Mouse (Mus musculus) hindbrain, embryonic 13.5 days (tissue): Measurements from ENCODE around the gene Rdh7. TPM values are rescaled to one million over a fixed set of nuclear protein-coding genes. Genes with fewer than 3 reads are reported as not detected.
A peak's percentile ranks its signal among the peaks of the same experiment; 100 is the strongest.
"Not testable (repeated sequence)": the region's sequence is repeated elsewhere in the genome, so short reads cannot be mapped to it uniquely, and the experiment has no call there.

ENCODE experiments used
- ATAC-seq: fragments of 200-750 bp; cut with Nextera tagmentation; 2 replicates; pipeline ENCODE4 v1.8.0; 2017; ENCODE audit warnings: moderate TSS enrichment; ENCODE audit not compliant: low FRiP score
- H3K27ac ChIP-seq: fragments of 300-500 bp; sonication (generic); 2 replicates; pipeline ENCODE4 v1.5.1; 2015; ENCODE audit warnings: inconsistent platforms, mild to moderate bottlenecking, moderate library complexity
- H3K27me3 ChIP-seq: fragments of 300-500 bp; sonication (generic); 2 replicates; pipeline ENCODE4 v1.6.1; 2015; ENCODE audit warnings: mild to moderate bottlenecking, inconsistent platforms
- H3K36me3 ChIP-seq: fragments of 300-500 bp; sonication (generic); 2 replicates; pipeline ENCODE4 v1.6.1; 2015; ENCODE audit warnings: mild to moderate bottlenecking, inconsistent platforms
- H3K4me1 ChIP-seq: fragments of 300-500 bp; sonication (generic); replicated peaks from 2 replicates; pipeline ENCODE4 v1.6.1; 2015; ENCODE audit warnings: inconsistent platforms
- H3K4me2 ChIP-seq: fragments of 300-500 bp; sonication (generic); 2 replicates; pipeline ENCODE4 v1.6.1; 2015; ENCODE audit warnings: inconsistent platforms, mild to moderate bottlenecking, moderate library complexity
- H3K4me3 ChIP-seq: fragments of 300-500 bp; sonication (generic); 2 replicates; pipeline ENCODE4 v1.5.1; 2015; ENCODE audit warnings: mild to moderate bottlenecking, inconsistent platforms
- H3K9ac ChIP-seq: fragments of 300-500 bp; sonication (generic); 2 replicates; pipeline ENCODE4 v1.6.1; 2015; ENCODE audit warnings: mild to moderate bottlenecking, inconsistent platforms
- H3K9me3 ChIP-seq: fragments of 300-500 bp; sonication (generic); 2 replicates; pipeline ENCODE4 v1.6.1; 2016; ENCODE audit warnings: inconsistent platforms
- WGBS: fragments of 180-500 bp; shearing (Covaris S2); methylation state at CpG from one replicate; pipeline ENCODE4 v1.1.7; 2015; 5-methylcytosine and 5-hydroxymethylcytosine counted together
- polyA plus RNA-seq: library from polyadenylated mRNA; unstranded; fragments of >200 nt; fragmentation: Nextera tagmentation; extraction: Ambion mirVana; gene quantifications from 2 replicates; pipeline ENCODE4 v1.2.1, GENCODE M21; 2015

The Rdh7 gene
- polyA plus RNA-seq, 1 experiment from 2014 or later: not detected

- no peak overlapping the region for H3K27ac ChIP-seq
- no peak overlapping the region for H3K4me3 ChIP-seq
- H3K36me3 ChIP-seq: no peaks in the 10 kb centered on the region
- H3K4me2 ChIP-seq: no peak overlapping the region
- H3K9ac ChIP-seq: no peak overlapping the region
- peaks cover 4% of the 10 kb centered on the region for H3K4me1 ChIP-seq
- H3K27me3 ChIP-seq: no peaks in the 10 kb centered on the region
- H3K9me3 ChIP-seq: no peaks in the 10 kb centered on the region
- no peak for ATAC-seq
These were observed 18.9 kb upstream of the Rdh7 start for GRCm38 (mm10) chr10:127907386-127907951.

GRCm38 (mm10) chr10:127906138-127906537 is 17.5 kb upstream of the Rdh7 start:
- no peaks in the 10 kb centered on the region for H3K36me3 ChIP-seq
- H3K9me3 ChIP-seq: no peaks in the 10 kb centered on the region
- no peak for ATAC-seq
- no peaks in the 10 kb centered on the region for H3K27me3 ChIP-seq
- no peak overlapping the region for H3K27ac ChIP-seq
- H3K4me2 ChIP-seq: no peak overlapping the region
- no peak overlapping the region for H3K9ac ChIP-seq
- H3K4me1 ChIP-seq: peaks cover 4% of the 10 kb centered on the region
- H3K4me3 ChIP-seq: no peak overlapping the region
- 38% methylated on average over 2 of the region's 2 CpGs for WGBS

- Histone ChIP-seq H3K27me3 (no peaks in the 10 kb centered on the region), H3K4me3 (no peak overlapping the region), H3K9me3 (no peaks in the 10 kb centered on the region), H3K27ac (no peak overlapping the region), H3K36me3 (no peaks in the 10 kb centered on the region), H3K4me2 (no peak overlapping the region), H3K4me1 (peaks cover 4% of the 10 kb centered on the region), H3K9ac (no peak overlapping the region)
- whole genome bisulfite sequencing: 67% methylated on average over 7 of the region's 7 CpGs
- ATAC-seq: peak; percentile 24; the same call in 1 of the 2 replicates
These were observed 16.3 kb upstream of the Rdh7 start for GRCm38 (mm10) chr10:127904718-127905446.

- Histone ChIP-seq H3K27ac (no peak overlapping the region), H3K4me3 (no peak overlapping the region), H3K36me3 (no peaks in the 10 kb centered on the region), H3K27me3 (no peaks in the 10 kb centered on the region), H3K9me3 (no peaks in the 10 kb centered on the region), H3K4me2 (no peak overlapping the region), H3K9ac (no peak overlapping the region), H3K4me1 (peaks cover 4% of the 10 kb centered on the region)
- ATAC-seq: no peak
- WGBS: 47% methylated on average over 1 of the region's 1 CpGs
These were observed 14.5 kb upstream of the Rdh7 start for GRCm38 (mm10) chr10:127903116-127903515.

GRCm38 (mm10) chr10:127901751-127902150 is 13.1 kb upstream of the Rdh7 start:
- no peaks in the 10 kb centered on the region for H3K27me3 ChIP-seq
- H3K9ac ChIP-seq: no peak overlapping the region
- no peaks in the 10 kb centered on the region for H3K36me3 ChIP-seq
- no peak for ATAC-seq
- no peak overlapping the region for H3K27ac ChIP-seq
- peaks cover 4% of the 10 kb centered on the region for H3K4me1 ChIP-seq
- no peak overlapping the region for H3K4me3 ChIP-seq
- H3K4me2 ChIP-seq: no peak overlapping the region
- WGBS: 83% methylated on average over 4 of the region's 4 CpGs
- no peaks in the 10 kb centered on the region for H3K9me3 ChIP-seq

GRCm38 (mm10) chr10:127899783-127900182 is 11.2 kb upstream of the Rdh7 start:
- Histone ChIP-seq H3K9me3 (no peaks in the 10 kb centered on the region), H3K4me2 (no peak overlapping the region), H3K27ac (no peak overlapping the region), H3K4me3 (no peak overlapping the region), H3K4me1 (peaks cover under 1% of the 10 kb centered on the region; the same call in 1 of the 2 replicates), H3K27me3 (no peaks in the 10 kb centered on the region), H3K9ac (no peak overlapping the region), H3K36me3 (no peaks in the 10 kb centered on the region)
- WGBS: 65% methylated on average over 5 of the region's 5 CpGs
- no peak for ATAC-seq

- no peak for ATAC-seq
- H3K27ac ChIP-seq: no peak within 1 kb of the TSS
- WGBS: 98% methylated on average over 2 of the region's 2 CpGs
- no peaks in the 10 kb centered on the region for H3K4me1 ChIP-seq
- H3K9ac ChIP-seq: no peak within 1 kb of the TSS
- no peaks in the 10 kb centered on the region for H3K27me3 ChIP-seq
- no peak within 1 kb of the TSS for H3K4me3 ChIP-seq
- H3K4me2 ChIP-seq: no peak within 1 kb of the TSS
- H3K36me3 ChIP-seq: no peaks in the 10 kb centered on the region
- no peaks in the 10 kb centered on the region for H3K9me3 ChIP-seq
These were observed 9.6 kb upstream of the Rdh7 start, which contains the start of gene Sdr9c7 for GRCm38 (mm10) chr10:127898218-127898617. TSS of gene Sdr9c7 (plus strand) at chr10:127898518.

GRCm38 (mm10) chr10:127897506-127897905 is 8.9 kb upstream of the Rdh7 start:
- Histone ChIP-seq H3K27me3 (no peaks in the 10 kb centered on the region), H3K36me3 (no peaks in the 10 kb centered on the region), H3K9ac (no peak overlapping the region), H3K4me3 (no peak overlapping the region), H3K4me2 (no peak overlapping the region), H3K27ac (no peak overlapping the region), H3K4me1 (no peaks in the 10 kb centered on the region), H3K9me3 (no peaks in the 10 kb centered on the region)
- WGBS: 86% methylated on average over 3 of the region's 3 CpGs
- ATAC-seq: no peak

GRCm38 (mm10) chr10:127896705-127897104 is 8.1 kb upstream of the Rdh7 start:
- Histone ChIP-seq H3K9me3 (no peaks in the 10 kb centered on the region), H3K4me1 (no peaks in the 10 kb centered on the region), H3K9ac (no peak overlapping the region), H3K27ac (no peak overlapping the region), H3K27me3 (no peaks in the 10 kb centered on the region), H3K36me3 (no peaks in the 10 kb centered on the region), H3K4me3 (no peak overlapping the region), H3K4me2 (no peak overlapping the region)
- WGBS: 79% methylated on average over 5 of the region's 5 CpGs
- ATAC-seq: no peak

GRCm38 (mm10) chr10:127893163-127894022 is 4.8 kb upstream of the Rdh7 start:
- 71% methylated on average over 5 of the region's 5 CpGs for WGBS
- not testable (repeated sequence) for ATAC-seq, H3K9me3 ChIP-seq

GRCm38 (mm10) chr10:127891481-127891880 is 2.9 kb upstream of the Rdh7 start:
- no peak overlapping the region for H3K27ac ChIP-seq
- no peaks in the 10 kb centered on the region for H3K36me3 ChIP-seq
- H3K4me2 ChIP-seq: no peak overlapping the region
- no peaks in the 10 kb centered on the region for H3K27me3 ChIP-seq
- H3K9ac ChIP-seq: no peak overlapping the region
- no peak overlapping the region for H3K4me3 ChIP-seq
- H3K9me3 ChIP-seq: no peaks in the 10 kb centered on the region
- 86% methylated on average over 1 of the region's 1 CpGs for WGBS
- 0 out of 2 replicates have a peak, but pooled peaks cover 4% of the 10 kb centered on the region for H3K4me1 ChIP-seq
- no peak for ATAC-seq

More at GRCm38 (mm10) chr10:127893163-127894022, 4.8 kb upstream of the Rdh7 start:
- H3K4me1 ChIP-seq, H3K4me2 ChIP-seq, H3K27ac ChIP-seq, H3K36me3 ChIP-seq, H3K4me3 ChIP-seq, H3K27me3 ChIP-seq, H3K9ac ChIP-seq: not testable (repeated sequence)

- Histone ChIP-seq H3K4me3 (no peak overlapping the region), H3K27me3 (no peaks in the 10 kb centered on the region), H3K9me3 (no peaks in the 10 kb centered on the region), H3K36me3 (no peaks in the 10 kb centered on the region), H3K9ac (no peak overlapping the region), H3K4me1 (0 out of 2 replicates have a peak, but pooled peaks cover 4% of the 10 kb centered on the region), H3K27ac (no peak overlapping the region), H3K4me2 (no peak overlapping the region)
- no peak for ATAC-seq
- 85% methylated on average over 4 of the region's 4 CpGs for WGBS
These were observed 1.6 kb downstream of the Rdh7 start for GRCm38 (mm10) chr10:127886971-127887370.
